Mouse (Mus musculus) telencephalon, adult 2 months (tissue): ENCODE measurements at regions not wholly inside any gene's neighbourhood (a gene's known extent, or its start where the extent isn't known, plus 50 kb on each side); places are given as distances from the start of the nearest gene placed in this dataset.
"Not testable (repeated sequence)": the region's sequence is repeated elsewhere in the genome, so short reads cannot be mapped to it uniquely, and the experiment has no call there.

ENCODE experiments used
- DNase-seq: peaks from one replicate; pipeline ENCODE4 v3.0.0-alpha.2; 2011; ENCODE audit warnings: low read depth, low spot score

GRCm38 (mm10) chr13:78909839-78910238, 710.3 kb upstream of the Nr2f1 start:
- DNase-seq: no peak

DNA sequence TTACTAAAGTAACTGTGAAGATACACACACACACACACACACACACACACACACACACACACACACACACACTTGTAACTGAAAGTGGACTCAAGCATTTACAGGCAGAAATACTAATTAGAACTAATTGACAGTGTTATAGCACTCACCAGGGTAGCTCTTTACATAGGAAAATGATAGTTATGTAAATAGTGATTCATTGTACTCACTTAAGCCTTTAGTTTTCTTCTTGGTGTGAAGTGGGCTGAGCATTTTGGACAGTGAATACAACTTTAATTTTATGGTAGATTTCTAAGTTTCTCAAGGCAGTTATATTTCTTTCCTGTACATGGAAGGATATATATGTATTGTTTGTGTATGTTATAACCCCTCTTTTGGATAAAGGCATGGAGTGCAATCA, 704.5 kb upstream of the Nr2f1 start:
- peak; percentile 15 for DNase-seq

GRCm38 (mm10) chr13:78900693-78901092, 701.1 kb upstream of the Nr2f1 start:
- DNase-seq: peak; percentile 24

DNA sequence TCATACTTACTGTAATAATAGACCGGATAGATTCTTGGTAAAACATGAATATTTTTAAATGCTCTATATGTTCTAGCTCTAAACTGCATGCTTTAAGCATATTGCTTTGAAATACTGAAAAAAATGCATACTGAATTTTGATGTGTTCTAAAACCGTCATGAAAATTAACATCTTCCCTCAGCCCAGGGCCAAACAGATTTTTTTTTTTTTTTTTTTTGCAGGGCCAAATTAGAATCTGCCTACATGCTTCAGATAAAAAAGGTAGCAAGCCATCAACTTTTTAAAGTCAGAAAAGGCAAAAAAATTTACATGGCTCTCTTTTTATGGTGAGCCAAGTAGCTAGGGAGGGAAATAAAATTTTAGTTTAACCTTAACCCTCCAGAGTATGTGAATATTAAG, 692.7 kb upstream of the Nr2f1 start:
- peak; percentile 61 for DNase-seq

- DNase-seq: no peak
Measured at GRCm38 (mm10) chr13:78883062-78883461, 683.5 kb upstream of the Nr2f1 start.

DNA sequence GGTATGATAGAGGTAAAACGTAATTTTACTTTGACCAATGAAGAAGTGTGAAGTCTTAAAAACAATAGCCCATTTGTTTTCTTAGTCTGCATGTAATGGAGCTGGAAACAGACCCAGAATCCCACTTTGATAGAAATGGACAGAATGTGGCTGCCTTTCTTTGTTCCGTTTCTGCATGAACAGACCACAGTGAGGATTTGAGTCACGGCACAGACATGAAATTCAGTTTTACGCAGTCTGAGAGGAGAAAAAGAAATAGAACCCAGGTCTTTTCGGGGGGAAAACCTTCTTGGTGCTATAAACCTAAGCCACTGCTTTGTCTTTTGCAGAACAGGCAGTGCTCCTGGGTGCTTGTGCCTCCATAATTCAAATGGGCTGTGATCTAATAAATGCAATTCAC, 673.0 kb upstream of the Nr2f1 start:
- DNase-seq: no peak

DNA sequence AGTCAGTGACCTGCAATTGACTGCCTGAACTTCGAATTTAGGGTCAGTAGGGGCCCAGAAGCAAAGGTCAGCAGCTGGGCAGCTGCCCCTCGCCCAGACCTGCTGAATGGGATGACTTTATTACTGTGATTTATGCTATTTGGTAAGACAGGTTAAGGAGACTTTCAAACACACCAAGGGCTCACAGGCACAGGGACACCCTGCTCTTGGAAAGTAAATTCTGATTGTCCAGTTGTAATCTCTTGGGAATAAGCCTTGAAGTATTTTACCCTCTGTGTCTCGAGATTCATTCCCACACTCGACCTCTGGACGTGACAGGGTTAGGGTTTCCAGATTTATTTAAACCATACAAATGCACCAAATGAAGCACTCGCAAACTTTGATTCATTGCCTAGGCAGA, 672.4 kb upstream of the Nr2f1 start:
- no peak for DNase-seq

GRCm38 (mm10) chr13:78871254-78871653, 671.7 kb upstream of the Nr2f1 start:
- no peak for DNase-seq

DNA sequence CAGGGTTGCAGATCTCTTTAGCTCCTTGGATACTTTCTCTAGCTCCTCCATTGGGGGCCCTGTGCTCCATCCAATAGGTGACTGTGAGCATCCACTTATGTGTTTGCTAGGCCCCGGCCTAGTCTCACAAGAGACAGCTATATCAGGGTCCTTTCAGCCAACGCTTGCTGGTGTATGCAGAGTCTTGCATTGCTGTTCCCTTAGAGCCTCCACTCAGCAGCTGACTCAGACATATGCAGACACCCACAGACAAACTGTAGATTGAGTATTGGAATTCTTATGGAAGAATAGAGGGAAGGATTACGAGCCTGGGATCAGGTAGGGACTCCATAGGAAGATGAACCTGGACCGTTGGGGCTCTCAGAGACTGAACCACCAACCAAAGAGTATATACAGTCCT, 624.8 kb upstream of the Nr2f1 start:
- DNase-seq: not testable (repeated sequence)

DNA sequence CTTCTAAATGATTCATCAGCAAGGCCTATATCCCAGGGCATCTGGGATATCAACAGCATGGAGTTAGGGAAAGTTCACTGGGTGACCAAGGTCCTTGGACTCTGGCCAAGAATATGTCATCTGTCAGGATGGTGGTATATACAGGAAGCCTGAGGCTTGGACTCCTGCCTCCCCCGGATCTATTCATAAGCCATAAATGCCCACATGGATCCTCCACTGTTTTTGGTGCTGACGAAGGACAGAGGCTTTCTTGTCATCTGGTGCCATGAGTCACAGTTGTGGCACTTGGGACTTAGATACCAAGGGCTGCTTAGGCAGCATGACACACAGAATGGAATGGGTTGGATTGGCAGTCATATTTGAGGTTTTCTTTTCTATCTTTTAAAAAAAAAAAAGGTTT, 610.1 kb upstream of the Nr2f1 start:
- DNase-seq: peak; percentile 8

DNA sequence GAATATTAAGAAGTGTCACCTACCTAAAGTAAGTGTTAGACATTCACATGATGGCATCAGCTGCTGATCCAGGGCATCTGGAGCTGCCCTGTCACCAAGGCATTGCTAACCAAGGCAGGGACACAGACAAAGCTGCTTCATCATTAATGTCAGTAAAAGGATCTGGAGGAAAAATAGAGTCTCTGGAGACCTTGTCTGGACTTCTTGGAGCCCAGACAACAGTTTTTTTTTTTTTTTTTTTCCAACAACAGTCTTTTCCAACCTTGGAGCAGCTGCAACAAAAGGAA, 603.2 kb upstream of the Nr2f1 start:
- DNase-seq: no peak

GRCm38 (mm10) chr13:78802011-78802837, 602.7 kb upstream of the Nr2f1 start:
- DNase-seq: no peak

GRCm38 (mm10) chr13:78799641-78800040, 600.1 kb upstream of the Nr2f1 start:
- no peak for DNase-seq

GRCm38 (mm10) chr13:78795228-78795627, 595.7 kb upstream of the Nr2f1 start:
- no peak for DNase-seq

GRCm38 (mm10) chr13:78784285-78784684, 584.7 kb upstream of the Nr2f1 start:
- no peak for DNase-seq

GRCm38 (mm10) chr13:78783591-78784240, 584.2 kb upstream of the Nr2f1 start:
- no peak for DNase-seq
